Comparison of ENCODE assay signal across 8 mouse cellular contexts in the genomic region with DNA sequence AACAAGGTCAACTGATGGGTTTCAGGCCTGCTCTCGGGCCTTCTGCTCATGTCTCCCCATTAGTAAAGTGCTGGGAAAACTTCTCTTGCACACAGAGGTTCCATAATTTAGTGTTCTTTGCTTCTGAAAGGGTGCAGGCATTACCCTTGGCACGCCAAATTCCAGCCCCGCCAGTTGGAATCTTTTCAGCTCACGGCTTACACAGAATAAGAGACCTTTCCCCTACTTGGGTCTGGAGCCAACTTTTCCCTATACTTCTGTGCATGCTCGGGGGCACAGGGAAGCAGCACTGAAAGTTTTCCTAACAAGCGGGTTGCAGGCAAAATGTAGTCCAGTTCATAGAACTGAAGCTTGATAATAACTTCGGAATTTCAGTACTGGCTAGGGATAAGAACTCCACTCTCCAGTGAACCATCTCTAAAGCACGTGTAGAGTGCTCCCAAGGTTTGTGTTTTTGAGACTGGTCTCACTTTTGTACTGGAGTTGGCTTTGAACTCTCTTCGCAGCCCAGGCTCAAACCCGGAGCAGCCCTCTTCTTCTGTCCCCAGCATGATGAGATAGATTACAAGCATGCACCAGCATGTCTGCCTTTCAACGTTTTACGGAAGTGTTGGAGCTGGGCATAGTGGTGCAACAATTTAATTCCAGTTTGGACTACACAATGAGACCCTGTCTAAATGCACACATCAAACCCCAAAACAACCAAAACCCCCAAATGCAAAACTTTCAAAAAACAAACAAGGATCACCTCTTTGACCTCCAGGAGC. TPM values are rescaled to one million over a fixed set of nuclear protein-coding genes. Genes with fewer than 3 reads are reported as not detected.
DNase-seq lines count a peak whose midpoint lies in the region; ATAC-seq and TF ChIP-seq lines count a peak whose summit lies in the region.

No protein-coding gene starts in this region.

- peak overlapping the region; percentile 73 for H3K4me2 ChIP-seq in neural tube, embryonic 11.5 days (ENCODE audit: low read depth)

- WGBS in neural tube, embryonic 11.5 days: 59% methylated on average over 12 of the region's 12 CpGs

- ATAC-seq in neural tube, embryonic 11.5 days (ENCODE audit: insufficient read depth, low FRiP score, low TSS enrichment): peak; percentile 7; the same call in 1 of the 2 replicates

- no peaks in the 10 kb centered on the region for H3K36me3 ChIP-seq in neural tube, embryonic 11.5 days (ENCODE audit: control insufficient read depth, insufficient read depth, low read length)

- H3K27me3 ChIP-seq in neural tube, embryonic 11.5 days (ENCODE audit: control insufficient read depth, insufficient read depth, low read length): no peaks in the 10 kb centered on the region

- no peak for TF ChIP-seq POLR2A in brain, embryonic 14.5 days (IDR thresholded peaks at IDR 0.05; ENCODE audit: borderline replicate concordance, extremely low read depth, insufficient read depth, insufficient read length, poor library complexity, severe bottlenecking)

- H3K9me3 ChIP-seq in neural tube, embryonic 11.5 days (ENCODE audit: control insufficient read depth, low read length): no peaks in the 10 kb centered on the region

- DNase-seq in neural tube, embryonic 11.5 days (ENCODE audit: low spot score): no peak
- DNase-seq in neural tube, embryonic 10.5 days (ENCODE audit: extremely low spot score, low spot score): no peak
- DNase-seq in brain, embryonic 14.5 days (ENCODE audit: low read depth): peak; percentile 83
- peak; percentile 40 for DNase-seq in gastrocnemius, postnatal 10 days
- peak; percentile 78 for DNase-seq in kidney, adult 9 months
- peak; percentile 65 for DNase-seq in lung, postnatal 10 days
- peak; percentile 68 for DNase-seq in testis, postnatal 10 days (ENCODE audit: low spot score)
- no peak for DNase-seq in c-Kit-positive CD71-positive TER-119-positive erythroid progenitor cells, embryonic 14.5 days (ENCODE audit: low spot score)

- TF ChIP-seq CTCF in brain, embryonic 14.5 days (IDR thresholded peaks at IDR 0.05; ENCODE audit: borderline replicate concordance, extremely low read depth, insufficient read depth, insufficient read length): no peak

- H3K4me1 ChIP-seq in neural tube, embryonic 11.5 days (ENCODE audit: control insufficient read depth, insufficient read depth, low read length): peaks cover 4% of the 10 kb centered on the region; the same call in 1 of the 2 replicates

- peak overlapping the region; percentile 50 for H3K4me3 ChIP-seq in neural tube, embryonic 11.5 days (ENCODE audit: low read depth, low read length)

- no peak overlapping the region for H3K27ac ChIP-seq in neural tube, embryonic 11.5 days (ENCODE audit: low read depth, low read length)

- peak overlapping the region; percentile 64 for H3K9ac ChIP-seq in neural tube, embryonic 11.5 days (ENCODE audit: low read length)

RNA-seq across cellular contexts. Expression of a gene that starts 0.7 kb away (rescaled TPM):
- polyA plus RNA-seq in neural tube, embryonic 11.5 days (2014; fragmentation: Nextera tagmentation; extraction: Ambion mirVana): 7.1 and 7.7 TPM in 2 replicates
- polyA plus RNA-seq in brain, embryonic 14.5 days (2012; rRNA removed): 3.3 and 3.7 TPM in 2 replicates
- 10 to 100 TPM; 36.3 to 37.1 TPM for total RNA-seq in gastrocnemius, postnatal 10 days (2021)

RNA-seq across cellular contexts. Expression of a gene that starts 0.8 kb away (rescaled TPM):
- 16.5 and 17.0 TPM in 2 replicates for polyA plus RNA-seq in neural tube, embryonic 11.5 days (2014; fragmentation: Nextera tagmentation; extraction: Ambion mirVana)
- polyA plus RNA-seq in brain, embryonic 14.5 days (2012; rRNA removed): 16.1 and 16.9 TPM in 2 replicates
- 1 to 10 TPM; 6.1 to 6.8 TPM for total RNA-seq in gastrocnemius, postnatal 10 days (2021)

RNA-seq across cellular contexts. Expression of a gene that starts 17.8 kb away (rescaled TPM):
- 43.3 and 44.1 TPM in 2 replicates for polyA plus RNA-seq in neural tube, embryonic 11.5 days (2014; fragmentation: Nextera tagmentation; extraction: Ambion mirVana)
- polyA plus RNA-seq in brain, embryonic 14.5 days (2012; rRNA removed): 26.0 and 29.5 TPM in 2 replicates
- 10 to 100 TPM; 22.8 to 25.2 TPM for total RNA-seq in gastrocnemius, postnatal 10 days (2021)

RNA-seq across cellular contexts. Expression of a gene that starts 54.8 kb away (rescaled TPM):
- polyA plus RNA-seq in neural tube, embryonic 11.5 days (2014; fragmentation: Nextera tagmentation; extraction: Ambion mirVana): 10.1 and 10.2 TPM in 2 replicates
- polyA plus RNA-seq in brain, embryonic 14.5 days (2012; rRNA removed): 3.4 and 5.3 TPM in 2 replicates
- total RNA-seq in gastrocnemius, postnatal 10 days (2021): 10 to 100 TPM; 12.4 to 19.1 TPM

Comparison
In these comparisons a context has a peak if more than half of its experiments do, and no peak if none do; other contexts are left out.
1. DNase-seq: peak in brain, embryonic 14.5 days (single experiment), gastrocnemius, postnatal 10 days (single experiment), kidney, adult 9 months (single experiment), lung, postnatal 10 days (single experiment) and testis, postnatal 10 days (single experiment); none in neural tube, embryonic 11.5 days (single experiment), neural tube, embryonic 10.5 days (single experiment) and c-Kit-positive CD71-positive TER-119-positive erythroid progenitor cells, embryonic 14.5 days (single experiment).